Mouse (Mus musculus) forebrain, embryonic 11.5 days (tissue): Measurements from ENCODE around the gene Lrrc3b. TPM values are rescaled to one million over a fixed set of nuclear protein-coding genes. Genes with fewer than 3 reads are reported as not detected.

Source experiments
- ATAC-seq: fragments of 200-750 bp; cut with Nextera tagmentation; replicated peaks from 2 replicates; pipeline ENCODE4 v1.8.0; 2017; ENCODE audit warnings: moderate TSS enrichment; ENCODE audit not compliant: low FRiP score
- DNase-seq: peaks from one replicate; pipeline ENCODE4 v3.0.0-alpha.2; 2017; ENCODE audit warnings: low spot score
- H3K27ac ChIP-seq: fragments of 300-500 bp; sonication (generic); 2 replicates; pipeline ENCODE4 v1.5.1; 2014; ENCODE audit warnings: low read depth, low read length
- H3K27me3 ChIP-seq: fragments of 300-500 bp; sonication (generic); 2 replicates; pipeline ENCODE4 v1.6.1; 2014; ENCODE audit warnings: mild to moderate bottlenecking, low read length, mixed read lengths; ENCODE audit not compliant: control insufficient read depth, insufficient read depth
- H3K36me3 ChIP-seq: fragments of 300-500 bp; sonication (generic); 2 replicates; pipeline ENCODE4 v1.6.1; 2014; ENCODE audit warnings: mild to moderate bottlenecking, low read length, moderate library complexity, mixed read lengths; ENCODE audit not compliant: control insufficient read depth, insufficient read depth
- H3K4me1 ChIP-seq: fragments of 300-500 bp; sonication (generic); replicated peaks from 2 replicates; pipeline ENCODE4 v1.6.1; 2014; ENCODE audit warnings: low read length, mixed read lengths; ENCODE audit not compliant: control insufficient read depth, insufficient read depth
- H3K4me2 ChIP-seq: fragments of 300-500 bp; sonication (generic); 2 replicates; pipeline ENCODE4 v1.6.1; 2014; ENCODE audit warnings: low read depth, mild to moderate bottlenecking, low read length, moderate library complexity, mixed read lengths; ENCODE audit not compliant: severe bottlenecking
- H3K4me3 ChIP-seq: fragments of 300-500 bp; sonication (generic); 2 replicates; pipeline ENCODE4 v1.5.1; 2014; ENCODE audit warnings: low read depth, low read length
- H3K9ac ChIP-seq: fragments of 300-500 bp; sonication (generic); 2 replicates; pipeline ENCODE4 v1.6.1; 2014; ENCODE audit warnings: low read length
- H3K9me3 ChIP-seq: fragments of 300-500 bp; sonication (generic); 2 replicates; pipeline ENCODE4 v1.6.1; 2016; ENCODE audit warnings: low read length, mixed read lengths; ENCODE audit not compliant: control insufficient read depth
- WGBS: fragments of 180-500 bp; shearing (Covaris S2); extraction: QIAGEN DNeasy Blood & Tissue Kit; methylation state at CpG from one replicate; pipeline ENCODE4 v1.1.7; 2014; 5-methylcytosine and 5-hydroxymethylcytosine counted together
- polyA plus RNA-seq: library from polyadenylated mRNA; unstranded; fragments of >200 nt; fragmentation: Nextera tagmentation; extraction: Ambion mirVana; gene quantifications from 2 replicates; pipeline ENCODE4 v1.2.1, GENCODE M21; 2014

Lrrc3b gene
- polyA plus RNA-seq, 1 experiment from 2014 or later: 0.90 TPM

- Histone ChIP-seq H3K9ac (no peak overlapping the region), H3K36me3 (no peaks in the 10 kb centered on the region), H3K4me3 (no peak overlapping the region), H3K27me3 (no peaks in the 10 kb centered on the region), H3K4me1 (no peaks in the 10 kb centered on the region), H3K27ac (no peak overlapping the region), H3K4me2 (no peak overlapping the region), H3K9me3 (no peaks in the 10 kb centered on the region)
- ATAC-seq: no peak
- WGBS: 82% methylated on average over 8 of the region's 8 CpGs
- DNase-seq: no peak
These were observed 27.9 kb downstream of the Lrrc3b start for GRCm38 (mm10) chr14:15410686-15411534.

- Histone ChIP-seq H3K4me2 (no peak overlapping the region), H3K4me1 (no peaks in the 10 kb centered on the region), H3K27me3 (no peaks in the 10 kb centered on the region), H3K9ac (no peak overlapping the region), H3K4me3 (no peak overlapping the region), H3K36me3 (no peaks in the 10 kb centered on the region), H3K27ac (no peak overlapping the region), H3K9me3 (no peaks in the 10 kb centered on the region)
- WGBS: 83% methylated on average over 2 of the region's 2 CpGs
- DNase-seq: no peak
- no peak for ATAC-seq
These were observed 53.3 kb downstream of the Lrrc3b start for GRCm38 (mm10) chr14:15385536-15385935.

GRCm38 (mm10) chr14:15384972-15385371, 53.8 kb downstream of the Lrrc3b start:
- Histone ChIP-seq H3K27me3 (no peaks in the 10 kb centered on the region), H3K27ac (no peak overlapping the region), H3K9ac (no peak overlapping the region), H3K4me3 (no peak overlapping the region), H3K4me2 (no peak overlapping the region), H3K4me1 (no peaks in the 10 kb centered on the region), H3K36me3 (no peaks in the 10 kb centered on the region), H3K9me3 (no peaks in the 10 kb centered on the region)
- ATAC-seq: no peak
- 83% methylated on average over 2 of the region's 2 CpGs for WGBS
- no peak for DNase-seq

GRCm38 (mm10) chr14:15384532-15384931, 54.3 kb downstream of the Lrrc3b start:
- DNase-seq: no peak
- Histone ChIP-seq H3K4me2 (no peak overlapping the region), H3K27me3 (no peaks in the 10 kb centered on the region), H3K9ac (no peak overlapping the region), H3K4me1 (no peaks in the 10 kb centered on the region), H3K9me3 (no peaks in the 10 kb centered on the region), H3K27ac (no peak overlapping the region), H3K4me3 (no peak overlapping the region), H3K36me3 (no peaks in the 10 kb centered on the region)
- ATAC-seq: no peak
- WGBS: 81% methylated on average over 5 of the region's 5 CpGs

- no peak overlapping the region for H3K4me3 ChIP-seq
- H3K27ac ChIP-seq: no peak overlapping the region
- H3K9ac ChIP-seq: no peak overlapping the region
- no peaks in the 10 kb centered on the region for H3K4me1 ChIP-seq
- H3K9me3 ChIP-seq: no peaks in the 10 kb centered on the region
- 55% methylated on average over 2 of the region's 2 CpGs for WGBS
- no peak for ATAC-seq
- no peak for DNase-seq
- H3K4me2 ChIP-seq: no peak overlapping the region
- H3K36me3 ChIP-seq: no peaks in the 10 kb centered on the region
- no peaks in the 10 kb centered on the region for H3K27me3 ChIP-seq
These were observed 55.7 kb downstream of the Lrrc3b start for GRCm38 (mm10) chr14:15383133-15383532.

- Histone ChIP-seq H3K27me3 (no peaks in the 10 kb centered on the region), H3K9me3 (no peaks in the 10 kb centered on the region), H3K36me3 (no peaks in the 10 kb centered on the region), H3K4me1 (no peaks in the 10 kb centered on the region), H3K9ac (no peak overlapping the region), H3K4me3 (no peak overlapping the region), H3K4me2 (no peak overlapping the region), H3K27ac (no peak overlapping the region)
- ATAC-seq (no peak), DNase-seq (no peak)
- WGBS: 82% methylated on average over 2 of the region's 2 CpGs
These were observed 61.4 kb downstream of the Lrrc3b start for GRCm38 (mm10) chr14:15377368-15377767.

GRCm38 (mm10) chr14:15376786-15377185, 62.0 kb downstream of the Lrrc3b start:
- Histone ChIP-seq H3K4me3 (no peak overlapping the region), H3K36me3 (no peaks in the 10 kb centered on the region), H3K9me3 (no peaks in the 10 kb centered on the region), H3K9ac (no peak overlapping the region), H3K4me1 (no peaks in the 10 kb centered on the region), H3K27ac (no peak overlapping the region), H3K27me3 (no peaks in the 10 kb centered on the region), H3K4me2 (no peak overlapping the region)
- 98% methylated on average over 1 of the region's 1 CpGs for WGBS
- no peak for DNase-seq
- no peak for ATAC-seq

GRCm38 (mm10) chr14:15374271-15374670, 64.5 kb downstream of the Lrrc3b start:
- Histone ChIP-seq H3K9me3 (no peaks in the 10 kb centered on the region), H3K36me3 (no peaks in the 10 kb centered on the region), H3K27ac (no peak overlapping the region), H3K4me3 (no peak overlapping the region), H3K9ac (no peak overlapping the region), H3K4me1 (no peaks in the 10 kb centered on the region), H3K4me2 (no peak overlapping the region), H3K27me3 (no peaks in the 10 kb centered on the region)
- no peak for DNase-seq
- no peak for ATAC-seq

GRCm38 (mm10) chr14:15372985-15373384, 65.8 kb downstream of the Lrrc3b start:
- 81% methylated on average over 1 of the region's 1 CpGs for WGBS
- ATAC-seq (no peak), DNase-seq (no peak)
- Histone ChIP-seq H3K27ac (no peak overlapping the region), H3K9ac (no peak overlapping the region), H3K4me1 (no peaks in the 10 kb centered on the region), H3K4me3 (no peak overlapping the region), H3K27me3 (no peaks in the 10 kb centered on the region), H3K9me3 (no peaks in the 10 kb centered on the region), H3K4me2 (no peak overlapping the region), H3K36me3 (no peaks in the 10 kb centered on the region)
